Mouse (Mus musculus): ENCODE measurements around the gene Il1f9.
"Not testable (repeated sequence)": the region's sequence is repeated elsewhere in the genome, so short reads cannot be mapped to it uniquely, and the experiment has no call there.

Gene Il1f9

DNA sequence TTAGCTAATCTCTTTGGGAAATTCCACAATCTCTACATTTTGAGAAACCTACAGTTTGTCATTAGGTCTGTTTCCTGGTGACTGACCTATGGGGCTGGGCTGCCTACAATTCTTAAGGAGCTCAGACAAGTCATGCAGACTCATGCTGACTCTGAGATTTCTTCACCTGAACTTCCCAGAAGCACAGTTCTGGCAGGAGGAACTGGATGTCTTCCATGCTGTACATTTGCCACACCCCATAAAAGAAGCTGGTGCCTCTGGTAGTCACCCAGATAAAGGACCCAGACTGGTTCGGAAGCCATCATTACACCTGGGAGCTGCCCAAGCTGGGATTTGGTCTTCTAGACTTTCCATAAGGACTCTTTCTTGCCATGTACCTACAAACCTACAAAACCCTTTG, at the start of gene Il1f9:
TSS of gene Il1f9 (plus strand) at position 301 of the 400 bp plus-strand sequence.
- no peak for DNase-seq (ENCODE audit: low spot score in 2 of 2)

DNA sequence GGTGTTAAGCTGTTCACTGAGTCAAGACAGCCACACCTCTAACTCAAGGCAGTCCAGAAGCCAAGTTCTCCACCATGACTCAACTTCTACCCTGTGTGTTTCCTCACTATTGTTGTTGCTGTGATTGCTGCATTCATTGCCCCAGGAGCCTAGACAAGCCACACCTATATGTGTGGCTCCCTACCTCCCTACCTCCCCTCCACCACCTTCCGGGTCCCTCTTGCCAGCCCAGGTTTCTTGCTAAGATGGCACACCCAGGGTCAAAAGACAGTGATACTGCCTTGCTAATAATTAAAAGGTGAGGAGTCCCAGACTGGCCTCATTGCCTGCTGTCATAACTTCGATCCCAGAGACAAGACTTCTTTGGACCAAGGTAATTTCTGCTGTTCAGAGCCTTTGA, 33.4 kb upstream of the Il1f9 start, which contains the start of gene Il1f8:
TSS of gene Il1f8 (plus strand) at position 301 of the 400 bp plus-strand sequence.
- DNase-seq (ENCODE audit: low spot score in 2 of 2): no peak

DNA sequence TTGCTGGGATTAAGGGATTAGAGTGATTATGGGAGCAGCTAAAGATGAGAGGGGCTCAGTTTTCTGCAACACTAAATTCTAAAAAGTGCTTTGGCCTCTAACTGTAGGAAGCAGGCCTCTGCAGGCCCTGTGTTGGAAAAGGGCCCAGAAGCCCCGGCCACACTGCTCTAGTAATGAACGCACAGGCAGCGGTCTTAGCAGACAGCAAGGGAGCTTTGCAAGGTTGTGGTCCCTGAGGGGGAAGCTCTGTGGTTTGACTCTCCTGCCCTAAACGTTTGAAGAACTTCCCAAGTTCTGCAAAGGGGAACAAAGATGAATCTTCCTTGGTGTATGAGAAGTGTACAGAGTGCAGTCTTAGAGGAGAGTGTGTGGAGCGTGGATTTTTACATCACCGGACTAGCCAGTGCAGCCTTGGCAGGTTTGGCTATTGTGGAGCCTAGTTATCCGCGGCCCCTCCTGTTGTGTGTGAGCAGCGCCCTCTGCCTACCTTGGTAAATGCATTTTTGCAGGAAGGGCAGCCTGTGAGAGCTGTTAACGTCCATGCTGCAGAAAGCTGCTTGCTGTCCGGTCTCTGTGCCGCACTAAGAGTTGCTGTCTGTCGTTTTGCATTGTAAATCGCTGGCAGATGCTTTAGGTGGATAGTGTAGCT, 4.5 kb upstream of the Il1f9 start:
- DNase-seq (ENCODE audit: low spot score in 2 of 2): not testable (repeated sequence)

DNA sequence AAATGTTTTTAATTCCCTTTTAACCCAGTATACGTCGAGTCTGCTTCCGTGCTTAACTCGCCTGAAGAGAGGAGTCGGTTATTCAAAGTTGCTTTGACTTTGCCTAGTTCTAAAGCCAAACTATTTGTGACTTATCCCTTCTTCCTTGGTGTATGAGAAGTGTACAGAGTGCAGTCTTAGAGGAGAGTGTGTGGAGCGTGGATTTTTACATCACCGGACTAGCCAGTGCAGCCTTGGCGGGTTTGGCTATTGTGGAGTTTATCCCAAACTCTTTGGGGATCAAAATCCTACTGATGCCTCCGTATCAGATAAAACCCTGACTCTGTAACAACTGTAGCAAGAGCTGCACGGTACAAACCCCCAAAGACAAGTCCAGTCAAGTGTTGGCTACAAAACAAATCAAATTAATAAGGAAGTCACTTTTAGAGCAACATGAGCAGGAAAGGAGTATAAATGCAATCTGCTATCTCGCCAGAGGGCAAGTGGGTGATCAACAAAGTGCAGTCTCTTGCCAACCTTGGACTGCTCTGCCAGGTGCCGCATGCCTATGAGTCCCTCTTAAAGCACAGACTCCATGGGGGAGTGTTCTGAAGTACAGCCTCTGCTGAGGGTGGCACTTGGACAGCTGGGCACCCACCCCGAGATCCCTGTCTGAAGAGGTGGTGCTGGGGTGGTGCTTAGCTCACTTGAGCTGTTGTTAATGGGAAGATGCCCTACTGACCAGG, 3.7 kb upstream of the Il1f9 start:
- not testable (repeated sequence) for DNase-seq (ENCODE audit: low spot score in 2 of 2)

DNA sequence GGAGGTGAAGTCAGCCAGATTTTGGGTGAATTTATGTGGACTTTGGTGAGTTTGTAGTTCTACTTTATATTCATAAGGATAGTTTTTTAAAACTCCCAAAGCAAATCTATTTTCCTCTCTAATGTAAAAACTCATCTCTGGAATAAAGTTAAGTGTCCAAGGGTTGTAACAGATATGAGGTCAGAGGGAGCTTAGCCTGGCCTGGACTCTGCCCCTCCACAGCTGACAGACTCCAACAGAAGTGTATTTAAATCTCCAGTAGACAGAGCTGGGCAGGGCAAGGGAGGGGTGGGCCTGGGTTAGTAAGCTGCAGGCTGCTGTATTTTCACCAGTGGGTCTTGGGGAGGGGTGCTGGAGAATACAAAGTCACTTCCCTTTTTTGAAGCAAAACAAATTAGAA, 2.2 kb upstream of the Il1f9 start:
- DNase-seq (ENCODE audit: low spot score in 2 of 2): not testable (repeated sequence)

DNA sequence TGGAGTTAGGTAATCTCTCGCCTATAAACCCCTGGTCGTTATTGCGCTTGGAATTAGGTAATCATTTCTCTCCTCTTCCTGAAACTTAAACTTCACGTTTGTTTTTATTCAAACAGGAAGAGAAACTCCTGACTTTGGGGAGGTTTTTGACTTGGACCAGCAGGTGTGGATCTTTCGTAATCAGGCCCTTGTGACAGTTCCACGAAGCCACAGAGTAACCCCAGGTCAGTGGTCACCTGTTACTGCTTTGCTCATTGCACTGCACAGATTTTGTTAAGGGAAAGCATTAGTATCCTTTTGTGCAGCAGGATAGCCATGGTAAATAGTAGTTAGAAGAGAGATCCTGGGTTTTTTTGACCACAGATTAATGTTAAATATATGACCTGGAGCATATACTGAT, 1.3 kb downstream of the Il1f9 start:
- no peak for DNase-seq (ENCODE audit: low spot score in 2 of 2)

DNA sequence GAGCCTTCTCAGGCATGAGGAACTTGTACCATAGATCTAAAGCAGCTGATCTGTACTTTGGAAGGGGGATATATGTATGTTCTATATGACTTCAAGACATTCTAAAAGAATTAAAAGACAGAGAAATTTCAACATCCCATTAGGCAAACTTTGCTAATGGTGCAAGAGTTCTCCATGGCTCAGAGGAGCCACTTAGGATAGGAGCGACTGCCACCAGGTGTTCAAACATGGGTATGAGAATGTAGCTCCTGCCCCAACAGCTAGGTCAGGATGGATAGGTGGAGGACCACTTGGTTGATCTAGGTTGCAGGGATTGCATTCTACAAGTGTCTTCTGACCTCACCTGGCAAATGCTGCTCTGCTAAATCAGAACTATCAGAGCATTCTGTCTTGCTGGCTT, 1.9 kb downstream of the Il1f9 start:
- no peak for DNase-seq (ENCODE audit: low spot score in 2 of 2)

DNA sequence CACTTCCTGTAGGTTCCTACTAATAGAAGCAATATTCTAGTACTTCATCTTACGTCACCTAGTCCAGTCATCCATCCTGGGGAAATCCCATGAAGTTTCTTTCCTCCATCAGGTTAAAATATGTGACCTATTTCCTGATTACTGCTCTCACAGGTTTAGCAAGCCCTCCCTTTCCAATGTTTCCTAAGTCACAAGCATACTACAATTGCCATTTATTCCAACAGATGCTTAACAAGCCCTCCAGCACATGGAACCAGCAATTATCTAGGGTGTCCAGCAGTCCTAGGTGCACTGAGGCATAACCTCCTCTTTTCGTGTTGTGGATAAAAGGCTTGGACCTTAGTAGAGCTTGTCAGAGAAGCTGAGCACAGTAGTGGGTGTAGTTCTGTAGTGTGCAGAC, 28.8 kb downstream of the Il1f9 start, which contains the start of gene Il1f6:
TSS of gene Il1f6 (plus strand) at position 301 of the 400 bp plus-strand sequence.
- no peak for DNase-seq (ENCODE audit: low spot score in 2 of 2)

DNA sequence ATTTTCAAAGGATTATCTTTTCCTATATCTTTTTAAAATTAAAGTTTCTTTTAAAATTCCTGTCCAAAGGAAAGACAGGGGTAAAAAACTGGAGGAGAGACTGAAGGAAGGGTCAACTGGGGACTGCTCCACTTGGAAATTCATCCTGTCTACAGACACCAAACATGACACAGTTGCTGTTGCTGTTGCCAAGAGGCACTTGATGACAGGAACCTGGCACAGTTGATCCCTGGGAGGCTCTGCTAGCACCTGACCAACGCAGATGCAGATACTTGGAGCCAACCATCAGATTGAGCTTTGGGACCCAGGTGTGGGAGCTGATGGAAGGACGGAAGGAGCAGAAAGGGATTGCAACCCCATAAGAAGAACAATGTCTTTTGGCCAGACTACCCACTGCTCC, 40.9 kb downstream of the Il1f9 start:
- DNase-seq (ENCODE audit: low spot score in 2 of 2): no peak

Measured in thymus, postnatal 10 days (tissue).